Mouse (Mus musculus) liver, postnatal 0 days (tissue): ENCODE measurements around the gene Fto. TPM values are rescaled to one million over a fixed set of nuclear protein-coding genes. Genes with fewer than 3 reads are reported as not detected.

Experiments used
- ATAC-seq: fragments of 200-750 bp; cut with Nextera tagmentation; 2 replicates; pipeline ENCODE4 v1.8.0; 2017; ENCODE audit warnings: mild to moderate bottlenecking, moderate library complexity
- DNase-seq: peaks from one replicate; pipeline ENCODE4 v3.0.0-alpha.2; 2016
- H3K27ac ChIP-seq: fragments of 300-500 bp; sonication (generic); 2 replicates; pipeline ENCODE4 v1.5.1; 2014; ENCODE audit warnings: antibody characterized with exemption, moderate library complexity, mild to moderate bottlenecking, low read depth
- H3K27me3 ChIP-seq: fragments of 300-500 bp; sonication (generic); 2 replicates; pipeline ENCODE4 v1.6.1; 2014; ENCODE audit warnings: low read length, control low read depth, mixed read lengths; ENCODE audit not compliant: insufficient read depth
- H3K36me3 ChIP-seq: fragments of 300-500 bp; sonication (generic); replicated peaks from 2 replicates; pipeline ENCODE4 v1.6.1; 2014; ENCODE audit warnings: mild to moderate bottlenecking, control low read depth, low read length, moderate library complexity, mixed read lengths; ENCODE audit not compliant: insufficient read depth
- H3K4me1 ChIP-seq: fragments of 300-500 bp; sonication (generic); 2 replicates; pipeline ENCODE4 v1.6.1; 2014; ENCODE audit warnings: antibody characterized with exemption, mild to moderate bottlenecking, control low read depth; ENCODE audit not compliant: insufficient read depth
- H3K4me2 ChIP-seq: fragments of 300-500 bp; sonication (generic); 2 replicates; pipeline ENCODE4 v1.6.1; 2014; ENCODE audit warnings: low read depth, mild to moderate bottlenecking, low read length, moderate library complexity, mixed read lengths
- H3K4me3 ChIP-seq: fragments of 300-500 bp; sonication (generic); 2 replicates; pipeline ENCODE4 v1.5.1; 2014; ENCODE audit warnings: low read depth, low read length
- H3K9ac ChIP-seq: fragments of 300-500 bp; sonication (generic); replicated peaks from 2 replicates; pipeline ENCODE4 v1.6.1; 2014; ENCODE audit warnings: mild to moderate bottlenecking, moderate library complexity
- H3K9me3 ChIP-seq: fragments of 300-500 bp; sonication (generic); 2 replicates; pipeline ENCODE4 v1.6.1; 2016; ENCODE audit warnings: mild to moderate bottlenecking, control low read depth, low read length, mixed read lengths
- CTCF ChIP-seq: sonication (generic); IDR thresholded peaks from 2 replicates; pipeline ENCODE4 v1.5.1; 2016; ENCODE audit warnings: antibody characterized with exemption, low read depth
- EP300 ChIP-seq: IDR thresholded peaks from 2 replicates; pipeline ENCODE4 v1.6.1; 2016; ENCODE audit warnings: antibody characterized with exemption, low read depth, mild to moderate bottlenecking
- WGBS: fragments of 180-500 bp; shearing (Covaris S2); extraction: QIAGEN DNeasy Blood & Tissue Kit; methylation state at CpG from one replicate; pipeline ENCODE4 v1.1.7; 2014; ENCODE audit not compliant: insufficient replicate concordance; 5-methylcytosine and 5-hydroxymethylcytosine counted together
- polyA plus RNA-seq: library from polyadenylated mRNA; unstranded; fragments of >200 nt; fragmentation: Nextera tagmentation; extraction: Ambion mirVana; gene quantifications from 2 replicates; pipeline ENCODE4 v1.2.1, GENCODE M21; 2015

Gene Fto
- polyA plus RNA-seq, 1 experiment from 2014 or later: 10.8 TPM

GRCm38 (mm10) chr8:91640471-91640870 is 327.1 kb downstream of the Fto start:
- Histone ChIP-seq H3K36me3 (no peaks in the 10 kb centered on the region), H3K27me3 (no peaks in the 10 kb centered on the region), H3K9me3 (no peaks in the 10 kb centered on the region), H3K4me3 (no peak overlapping the region), H3K4me1 (no peaks in the 10 kb centered on the region), H3K9ac (no peak overlapping the region), H3K4me2 (no peak overlapping the region), H3K27ac (no peak overlapping the region)
- DNase-seq (no peak), ATAC-seq (no peak)
- 77% methylated on average over 7 of the region's 7 CpGs for WGBS
- TF ChIP-seq CTCF: no peak
- TF ChIP-seq EP300: no peak

GRCm38 (mm10) chr8:91645484-91645883 is 332.2 kb downstream of the Fto start:
- H3K4me3 ChIP-seq: no peak overlapping the region
- WGBS: 74% methylated on average over 2 of the region's 2 CpGs
- H3K9ac ChIP-seq: no peak overlapping the region
- no peaks in the 10 kb centered on the region for H3K36me3 ChIP-seq
- H3K4me2 ChIP-seq: no peak overlapping the region
- H3K9me3 ChIP-seq: no peaks in the 10 kb centered on the region
- no peak for DNase-seq
- no peak for ATAC-seq
- no peaks in the 10 kb centered on the region for H3K27me3 ChIP-seq
- H3K27ac ChIP-seq: no peak overlapping the region
- TF ChIP-seq EP300 (no peak), CTCF (no peak)
- peaks cover 6% of the 10 kb centered on the region for H3K4me1 ChIP-seq

- Histone ChIP-seq H3K4me2 (no peak overlapping the region), H3K27me3 (no peaks in the 10 kb centered on the region), H3K27ac (no peak overlapping the region), H3K9ac (no peak overlapping the region), H3K4me3 (no peak overlapping the region), H3K9me3 (no peaks in the 10 kb centered on the region), H3K36me3 (no peaks in the 10 kb centered on the region), H3K4me1 (peaks cover 6% of the 10 kb centered on the region)
- WGBS: 85% methylated on average over 11 of the region's 11 CpGs
- DNase-seq (no peak), ATAC-seq (no peak)
- TF ChIP-seq CTCF (no peak), EP300 (no peak)
Measured at GRCm38 (mm10) chr8:91647959-91648358, 334.6 kb downstream of the Fto start.

- TF ChIP-seq EP300 (no peak), CTCF (no peak)
- Histone ChIP-seq H3K4me3 (no peak overlapping the region), H3K4me1 (peaks cover 6% of the 10 kb centered on the region), H3K27ac (no peak overlapping the region), H3K9me3 (no peaks in the 10 kb centered on the region), H3K27me3 (no peaks in the 10 kb centered on the region), H3K36me3 (no peaks in the 10 kb centered on the region), H3K9ac (no peak overlapping the region), H3K4me2 (no peak overlapping the region)
- ATAC-seq: no peak
- 81% methylated on average over 9 of the region's 9 CpGs for WGBS
- no peak for DNase-seq
Measured at GRCm38 (mm10) chr8:91648776-91649175, 335.5 kb downstream of the Fto start.

- Histone ChIP-seq H3K27me3 (no peaks in the 10 kb centered on the region), H3K9me3 (no peaks in the 10 kb centered on the region; the same call in 1 of the 2 replicates), H3K4me2 (no peak overlapping the region), H3K27ac (no peak overlapping the region), H3K9ac (no peak overlapping the region), H3K36me3 (no peaks in the 10 kb centered on the region; the same call in 1 of the 2 replicates), H3K4me3 (no peak overlapping the region), H3K4me1 (no peaks in the 10 kb centered on the region)
- DNase-seq: no peak
- no peak for ATAC-seq
- no peak for TF ChIP-seq CTCF
- no peak for TF ChIP-seq EP300
- 62% methylated on average over 3 of the region's 3 CpGs for WGBS
Measured at GRCm38 (mm10) chr8:91653561-91653960, 340.2 kb downstream of the Fto start.

GRCm38 (mm10) chr8:91657381-91657780 is 344.1 kb downstream of the Fto start:
- H3K27ac ChIP-seq: no peak overlapping the region
- no peak for TF ChIP-seq CTCF
- TF ChIP-seq EP300: no peak
- H3K4me1 ChIP-seq: no peaks in the 10 kb centered on the region
- H3K9ac ChIP-seq: no peak overlapping the region
- no peak for ATAC-seq
- H3K4me3 ChIP-seq: no peak overlapping the region
- WGBS: 86% methylated on average over 9 of the region's 9 CpGs
- no peaks in the 10 kb centered on the region for H3K27me3 ChIP-seq
- H3K4me2 ChIP-seq: no peak overlapping the region
- DNase-seq: no peak
- H3K9me3 ChIP-seq: no peaks in the 10 kb centered on the region; the same call in 1 of the 2 replicates
- H3K36me3 ChIP-seq: no peaks in the 10 kb centered on the region; the same call in 1 of the 2 replicates

GRCm38 (mm10) chr8:91660879-91661278 is 347.6 kb downstream of the Fto start:
- H3K9ac ChIP-seq: no peak overlapping the region
- no peak for TF ChIP-seq EP300
- no peak for TF ChIP-seq CTCF
- H3K4me1 ChIP-seq: no peaks in the 10 kb centered on the region
- WGBS: 71% methylated on average over 8 of the region's 8 CpGs
- no peak overlapping the region for H3K4me2 ChIP-seq
- ATAC-seq: no peak
- H3K9me3 ChIP-seq: no peaks in the 10 kb centered on the region; the same call in 1 of the 2 replicates
- H3K27me3 ChIP-seq: no peaks in the 10 kb centered on the region
- no peak overlapping the region for H3K27ac ChIP-seq
- no peak for DNase-seq
- no peaks in the 10 kb centered on the region; the same call in 1 of the 2 replicates for H3K36me3 ChIP-seq
- no peak overlapping the region for H3K4me3 ChIP-seq
